Mouse (Mus musculus) liver, adult 2 months (tissue): ENCODE results near the gene Tgfa. TPM values are rescaled to one million over a fixed set of nuclear protein-coding genes. Genes with fewer than 3 reads are reported as not detected.

Experiments used
- DNase-seq: peaks from one replicate; pipeline ENCODE4 v3.0.0-alpha.2; 2011; ENCODE audit warnings: low read depth, low spot score; ENCODE audit errors: extremely low read depth
- H3K27ac ChIP-seq: fragments of 200-500 bp; replicated peaks from 2 replicates; pipeline ENCODE4 v1.5.1; 2012; ENCODE audit warnings: low read depth, mild to moderate bottlenecking, control low read depth, inconsistent platforms, low read length; ENCODE audit not compliant: insufficient read depth
- H3K27me3 ChIP-seq: fragments of 200-500 bp; 2 replicates; pipeline ENCODE4 v1.6.1; 2012; ENCODE audit warnings: mild to moderate bottlenecking, moderate library complexity, low read length, inconsistent platforms; ENCODE audit not compliant: control insufficient read depth, insufficient read depth
- H3K36me3 ChIP-seq: fragments of 200-500 bp; 2 replicates; pipeline ENCODE4 v1.6.1; 2012; ENCODE audit warnings: low read length, inconsistent platforms; ENCODE audit not compliant: control insufficient read depth, insufficient read depth
- H3K4me1 ChIP-seq: fragments of 200-500 bp; 2 replicates; pipeline ENCODE4 v1.6.1; 2011; ENCODE audit warnings: low read length; ENCODE audit not compliant: control insufficient read depth, insufficient read depth
- H3K4me3 ChIP-seq: fragments of 200-500 bp; 2 replicates; pipeline ENCODE4 v1.5.1; 2011; ENCODE audit warnings: low read depth, mild to moderate bottlenecking, control low read depth, low read length, moderate library complexity; ENCODE audit not compliant: insufficient read depth
- H3K79me2 ChIP-seq: fragments of 200-500 bp; 2 replicates; pipeline ENCODE4 v1.6.1; 2012; ENCODE audit warnings: inconsistent platforms, mild to moderate bottlenecking, low read length, moderate library complexity; ENCODE audit not compliant: control insufficient read depth, insufficient read depth
- H3K9ac ChIP-seq: fragments of 200-500 bp; 2 replicates; pipeline ENCODE4 v1.6.1; 2012; ENCODE audit warnings: low read depth, mild to moderate bottlenecking, control low read depth, inconsistent platforms, low read length
- CTCF ChIP-seq: fragments of 200-500 bp; IDR thresholded peaks from 2 replicates; pipeline ENCODE4 v1.5.1; 2011; ENCODE audit warnings: low read depth, low read length, control low read depth
- POLR2A ChIP-seq: fragments of 200-500 bp; IDR thresholded peaks from 2 replicates; pipeline ENCODE4 v1.6.1; 2011; ENCODE audit warnings: low read length, control low read depth; ENCODE audit not compliant: insufficient read depth; ENCODE audit errors: extremely low read depth
- WGBS: fragments of 180-500 bp; shearing (Covaris S2); methylation state at CpG from one replicate; pipeline ENCODE4 v1.1.7; 2018; 5-methylcytosine and 5-hydroxymethylcytosine counted together
- polyA plus RNA-seq: library from polyadenylated mRNA; depleted of rRNA; stranded (reverse); fragments of >200 nt; gene quantifications from 2 replicates; pipeline ENCODE4 v1.2.3, GENCODE M21; 2012
- total RNA-seq: library from RNA; depleted of rRNA; stranded (reverse); fragments of >200 nt; gene quantifications from 2 replicates; pipeline ENCODE4 v1.2.3, GENCODE M21; 2014

The Tgfa gene
- total and polyA plus RNA-seq, 2 experiments = 6.3 to 13.3 TPM

DNA sequence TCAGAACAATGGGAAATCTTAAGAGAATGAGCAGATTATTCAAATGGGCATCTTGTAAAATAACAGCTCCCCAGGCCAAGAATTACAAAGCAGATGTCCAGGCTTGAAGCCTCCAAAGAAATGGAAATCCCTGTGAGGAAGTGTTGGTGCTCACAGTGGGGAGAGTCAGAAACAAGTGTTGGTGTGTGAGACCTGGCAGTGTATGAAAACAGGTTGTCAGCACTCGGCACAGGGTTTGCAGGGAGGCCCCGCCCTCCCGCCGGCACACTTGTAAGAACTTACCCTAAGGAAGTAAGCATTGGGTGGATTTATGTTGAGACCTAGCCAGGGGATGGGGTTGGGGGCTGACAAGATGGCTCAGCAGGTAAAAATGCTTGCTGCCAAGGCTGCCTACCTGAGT, 50.9 kb downstream of the Tgfa start:
- H3K9ac ChIP-seq = no peak overlapping the region
- H3K4me1 ChIP-seq = no peaks in the 10 kb centered on the region
- H3K79me2 ChIP-seq = peaks cover 4% of the 10 kb centered on the region; the same call in 1 of the 2 replicates
- no peaks in the 10 kb centered on the region for H3K36me3 ChIP-seq
- 82% methylated on average over 4 of the region's 4 CpGs for WGBS
- TF ChIP-seq CTCF (no peak), POLR2A (no peak)
- H3K4me3 ChIP-seq = no peak overlapping the region
- no peaks in the 10 kb centered on the region for H3K27me3 ChIP-seq
- no peak for DNase-seq
- H3K27ac ChIP-seq = no peak overlapping the region

- no peak for TF ChIP-seq CTCF
- TF ChIP-seq POLR2A = no peak
- no peaks in the 10 kb centered on the region for H3K27me3 ChIP-seq
- no peaks in the 10 kb centered on the region for H3K36me3 ChIP-seq
- no peak overlapping the region for H3K4me3 ChIP-seq
- H3K79me2 ChIP-seq = peaks cover 10% of the 10 kb centered on the region; the same call in 1 of the 2 replicates
- H3K4me1 ChIP-seq = no peaks in the 10 kb centered on the region
- H3K27ac ChIP-seq = no peak overlapping the region
- DNase-seq = no peak
- no peak overlapping the region for H3K9ac ChIP-seq
- 98% methylated on average over 1 of the region's 1 CpGs for WGBS
Observed at GRCm38 (mm10) chr6:86248562-86248961, 53.5 kb downstream of the Tgfa start.

DNA sequence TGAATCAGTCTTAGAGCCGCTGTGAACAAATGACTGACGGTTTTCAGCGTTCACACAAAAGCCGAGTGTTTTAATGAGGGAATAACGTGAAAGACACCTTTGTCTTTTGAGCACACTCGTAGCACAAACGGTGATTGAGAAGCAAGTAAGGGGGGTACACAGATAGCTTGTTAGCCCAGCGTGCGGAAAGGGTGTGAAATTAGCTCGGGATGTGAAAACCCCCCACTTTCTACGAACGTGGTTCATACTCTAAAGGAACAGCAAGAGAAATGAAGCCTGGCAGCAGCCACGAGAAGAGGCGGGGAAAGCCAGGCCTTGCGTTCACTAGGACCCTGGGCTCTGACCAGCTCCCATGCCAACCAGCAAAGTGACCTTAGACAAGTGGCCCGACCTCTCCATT, 54.0 kb downstream of the Tgfa start:
- WGBS = 90% methylated on average over 16 of the region's 16 CpGs
- peaks cover 10% of the 10 kb centered on the region; the same call in 1 of the 2 replicates for H3K79me2 ChIP-seq
- no peaks in the 10 kb centered on the region for H3K36me3 ChIP-seq
- DNase-seq = no peak
- H3K4me1 ChIP-seq = no peaks in the 10 kb centered on the region
- H3K27ac ChIP-seq = no peak overlapping the region
- no peaks in the 10 kb centered on the region for H3K27me3 ChIP-seq
- H3K9ac ChIP-seq = no peak overlapping the region
- TF ChIP-seq CTCF (no peak), POLR2A (no peak)
- H3K4me3 ChIP-seq = no peak overlapping the region

DNA sequence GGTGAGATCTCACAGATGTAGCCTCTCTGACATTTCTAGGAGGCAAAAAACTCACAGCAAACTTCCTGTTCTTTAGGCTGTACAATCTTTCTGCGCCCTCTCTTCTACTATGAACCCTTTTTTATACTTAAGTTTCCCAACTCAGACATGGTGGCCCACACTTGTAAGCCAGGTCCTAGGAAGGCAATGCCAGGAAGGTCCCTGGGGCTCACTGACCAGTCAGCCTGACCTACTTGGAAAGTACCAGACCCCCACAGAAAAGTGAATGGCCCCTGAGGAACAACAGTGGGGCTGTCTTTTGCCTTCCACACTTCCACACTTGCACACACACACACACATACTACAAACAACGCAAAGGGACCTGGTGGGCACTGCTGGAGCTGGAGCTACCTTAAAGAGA, 55.2 kb downstream of the Tgfa start:
- no peak overlapping the region for H3K27ac ChIP-seq
- no peak overlapping the region for H3K9ac ChIP-seq
- H3K79me2 ChIP-seq = peaks cover 10% of the 10 kb centered on the region; the same call in 1 of the 2 replicates
- no peaks in the 10 kb centered on the region for H3K4me1 ChIP-seq
- no peak for DNase-seq
- no peaks in the 10 kb centered on the region for H3K27me3 ChIP-seq
- no peak for TF ChIP-seq CTCF
- TF ChIP-seq POLR2A = no peak
- H3K4me3 ChIP-seq = no peak overlapping the region
- 89% methylated on average over 2 of the region's 2 CpGs for WGBS
- no peaks in the 10 kb centered on the region for H3K36me3 ChIP-seq

DNA sequence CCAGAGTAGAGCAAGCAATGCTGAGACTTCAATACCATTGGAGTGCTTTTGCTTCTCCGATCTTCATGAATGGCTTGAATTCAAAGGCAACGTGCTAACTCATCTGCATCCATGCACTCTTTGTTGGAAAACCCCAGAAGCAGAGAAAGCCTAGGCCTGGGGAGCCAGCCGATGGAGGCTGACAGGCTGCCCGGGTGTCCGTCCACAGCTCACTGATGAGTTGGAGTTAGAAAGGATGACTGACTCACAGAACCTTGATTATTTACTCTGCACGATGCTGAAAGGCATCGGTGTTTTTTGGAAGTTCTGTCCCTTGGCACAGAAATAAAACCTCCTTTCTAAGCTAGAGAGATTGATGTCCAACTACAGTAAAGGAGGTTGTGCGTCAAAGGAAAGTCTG, 55.8 kb downstream of the Tgfa start:
- 82% methylated on average over 8 of the region's 8 CpGs for WGBS
- DNase-seq = no peak
- no peaks in the 10 kb centered on the region for H3K27me3 ChIP-seq
- no peak for TF ChIP-seq POLR2A
- TF ChIP-seq CTCF = no peak
- H3K4me3 ChIP-seq = no peak overlapping the region
- no peaks in the 10 kb centered on the region for H3K4me1 ChIP-seq
- H3K36me3 ChIP-seq = no peaks in the 10 kb centered on the region
- no peak overlapping the region for H3K27ac ChIP-seq
- no peak overlapping the region for H3K9ac ChIP-seq
- H3K79me2 ChIP-seq = peaks cover 12% of the 10 kb centered on the region; the same call in 1 of the 2 replicates

GRCm38 (mm10) chr6:86252176-86253125, 57.4 kb downstream of the Tgfa start:
- Histone ChIP-seq H3K9ac (no peak overlapping the region), H3K36me3 (no peaks in the 10 kb centered on the region), H3K27ac (no peak overlapping the region), H3K4me3 (no peak overlapping the region), H3K27me3 (no peaks in the 10 kb centered on the region), H3K79me2 (peaks cover 12% of the 10 kb centered on the region; the same call in 1 of the 2 replicates), H3K4me1 (no peaks in the 10 kb centered on the region)
- DNase-seq = no peak
- no peak for TF ChIP-seq POLR2A
- TF ChIP-seq CTCF = no peak
- WGBS = 61% methylated on average over 10 of the region's 10 CpGs
